Mouse (Mus musculus) brown adipose tissue, adult 24 weeks (tissue): ENCODE results near the gene Tcta. TPM values are rescaled to one million over a fixed set of nuclear protein-coding genes. Genes with fewer than 3 reads are reported as not detected.
A peak's percentile ranks its signal among the peaks of the same experiment; 100 is the strongest.
"Not testable (repeated sequence)": the region's sequence is repeated elsewhere in the genome, so short reads cannot be mapped to it uniquely, and the experiment has no call there.

ENCODE experiments used
- H3K27ac ChIP-seq: fragments of 200-500 bp; replicated peaks from 2 replicates; pipeline ENCODE4 v1.5.1; 2012; ENCODE audit warnings: low read depth, mild to moderate bottlenecking, low read length
- H3K4me1 ChIP-seq: fragments of 200-500 bp; 2 replicates; pipeline ENCODE4 v1.6.1; 2012; ENCODE audit warnings: low read length, mixed read lengths; ENCODE audit not compliant: control insufficient read depth, insufficient read depth, insufficient read length
- H3K4me3 ChIP-seq: fragments of 200-500 bp; 2 replicates; pipeline ENCODE4 v1.5.1; 2012; ENCODE audit warnings: low read depth, mild to moderate bottlenecking, low read length, moderate library complexity; ENCODE audit not compliant: insufficient read depth
- polyA plus RNA-seq: library from polyadenylated mRNA; stranded (reverse); fragments of >200 nt; gene quantifications from 2 replicates; pipeline ENCODE4 v1.2.4, GENCODE M21; 2012; ENCODE audit not compliant: missing spikeins, insufficient read depth, insufficient read length

Gene Tcta
- polyA plus RNA-seq, 1 experiment = 32.4 TPM

- H3K4me1 ChIP-seq = peaks cover 10% of the 10 kb centered on the region
- H3K27ac ChIP-seq = peak within 1 kb of the TSS; percentile 91
- H3K4me3 ChIP-seq = peak within 1 kb of the TSS; percentile 90
Measured at GRCm38 (mm10) chr9:108338886-108339781, 33.2 kb upstream of the Tcta start, which contains the start of gene Gpx1. Gpx1 (plus strand) TSS chr9:108338903.

GRCm38 (mm10) chr9:108338551-108338885 is 32.6 kb upstream of the Tcta start:
- Histone ChIP-seq H3K4me1 (peaks cover 10% of the 10 kb centered on the region), H3K4me3 (peak overlapping the region; percentile 90; the same call in 1 of the 2 replicates), H3K27ac (peak overlapping the region; percentile 76)

GRCm38 (mm10) chr9:108337848-108338550 is 32.0 kb upstream of the Tcta start:
- peak overlapping the region; percentile 76 for H3K27ac ChIP-seq
- peak overlapping the region; percentile 90; the same call in 1 of the 2 replicates for H3K4me3 ChIP-seq
- H3K4me1 ChIP-seq = peaks cover 10% of the 10 kb centered on the region

GRCm38 (mm10) chr9:108325811-108326210 is 19.9 kb upstream of the Tcta start:
- Histone ChIP-seq H3K27ac (no peak overlapping the region), H3K4me1 (no peaks in the 10 kb centered on the region; the same call in 1 of the 2 replicates), H3K4me3 (no peak overlapping the region)

GRCm38 (mm10) chr9:108324784-108325183 is 18.8 kb upstream of the Tcta start:
- no peak overlapping the region for H3K27ac ChIP-seq

GRCm38 (mm10) chr9:108322054-108322453 is 16.1 kb upstream of the Tcta start:
- H3K27ac ChIP-seq, H3K4me1 ChIP-seq: not testable (repeated sequence)

More at GRCm38 (mm10) chr9:108324784-108325183, 18.8 kb upstream of the Tcta start:
- Histone ChIP-seq H3K4me3 (no peak overlapping the region), H3K4me1 (no peaks in the 10 kb centered on the region; the same call in 1 of the 2 replicates)

GRCm38 (mm10) chr9:108318462-108318861 is 12.5 kb upstream of the Tcta start:
- peaks cover 5% of the 10 kb centered on the region for H3K4me1 ChIP-seq
- no peak overlapping the region for H3K4me3 ChIP-seq
- no peak overlapping the region for H3K27ac ChIP-seq

More at GRCm38 (mm10) chr9:108322054-108322453, 16.1 kb upstream of the Tcta start:
- not testable (repeated sequence) for H3K4me3 ChIP-seq

- Histone ChIP-seq H3K4me1 (peaks cover 5% of the 10 kb centered on the region), H3K4me3 (no peak overlapping the region), H3K27ac (no peak overlapping the region)
Measured at GRCm38 (mm10) chr9:108317572-108317971, 11.6 kb upstream of the Tcta start.

GRCm38 (mm10) chr9:108308141-108308540 is 2.2 kb upstream of the Tcta start:
- H3K4me1 ChIP-seq = peaks cover 21% of the 10 kb centered on the region
- H3K4me3 ChIP-seq = peak overlapping the region; percentile 44
- H3K27ac ChIP-seq = no peak overlapping the region

- Histone ChIP-seq H3K4me1 (peaks cover 21% of the 10 kb centered on the region), H3K4me3 (peak overlapping the region; percentile 87), H3K27ac (peak overlapping the region; percentile 82)
Measured at GRCm38 (mm10) chr9:108307021-108307807, 1.3 kb upstream of the Tcta start.

- Histone ChIP-seq H3K4me3 (peak overlapping the region; percentile 87), H3K27ac (peak overlapping the region; percentile 97), H3K4me1 (peaks cover 16% of the 10 kb centered on the region)
Measured at GRCm38 (mm10) chr9:108306571-108306980, 616 bp upstream of the Tcta start.

GRCm38 (mm10) chr9:108305170-108305569 is 790 bp downstream of the Tcta start:
- Histone ChIP-seq H3K4me3 (peak overlapping the region; percentile 73), H3K4me1 (peaks cover 7% of the 10 kb centered on the region; the same call in 1 of the 2 replicates), H3K27ac (peak overlapping the region; percentile 88)

GRCm38 (mm10) chr9:108304716-108305115 is 1.2 kb downstream of the Tcta start:
- H3K27ac ChIP-seq = no peak overlapping the region
- H3K4me1 ChIP-seq = peaks cover 7% of the 10 kb centered on the region; the same call in 1 of the 2 replicates
- peak overlapping the region; percentile 73 for H3K4me3 ChIP-seq

- H3K4me3 ChIP-seq = no peak overlapping the region
- 0 out of 2 replicates have a peak, but pooled peaks cover 4% of the 10 kb centered on the region for H3K4me1 ChIP-seq
- no peak overlapping the region for H3K27ac ChIP-seq
Measured at GRCm38 (mm10) chr9:108301853-108302252, 4.1 kb downstream of the Tcta start.
